Mouse (Mus musculus): ENCODE data around the gene Selenoh.
"Not testable (repeated sequence)": the region's sequence is repeated elsewhere in the genome, so short reads cannot be mapped to it uniquely, and the experiment has no call there.

Selenoh gene

GRCm38 (mm10) chr2:84670569-84670933 is at the start of gene Selenoh:
Gene Selenoh (minus strand): TSS chr2:84670770.
- peak; percentile 92 for DNase-seq

DNA sequence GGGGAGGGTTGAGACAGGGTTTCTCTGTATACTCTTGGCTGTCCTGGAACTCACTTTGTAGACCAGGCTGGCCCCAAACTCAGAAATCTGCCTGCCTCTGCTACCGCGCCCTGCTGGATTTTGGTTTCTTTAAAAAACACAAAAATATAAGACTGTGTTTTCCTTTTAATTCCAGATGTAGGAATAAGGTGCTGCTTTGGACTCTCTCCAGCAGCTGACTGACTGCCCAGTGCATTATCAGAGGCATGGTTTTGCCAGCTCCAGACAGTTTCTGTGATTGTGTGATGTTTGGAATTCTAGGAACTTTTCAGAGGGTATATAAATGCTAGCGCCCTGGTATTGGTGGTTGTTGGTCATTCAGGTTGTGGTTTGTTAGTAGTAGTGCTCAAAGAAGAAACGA is 46.8 kb upstream of the Selenoh start:
- DNase-seq: no peak

- no peak for DNase-seq
Observed at GRCm38 (mm10) chr2:84716423-84717355, 46.1 kb upstream of the Selenoh start.

- DNase-seq: peak; percentile 87
Observed at GRCm38 (mm10) chr2:84715562-84716361, 45.2 kb upstream of the Selenoh start.

GRCm38 (mm10) chr2:84714811-84715561 is 44.4 kb upstream of the Selenoh start, which contains the start of gene Zdhhc5:
Gene Zdhhc5 (minus strand): TSS chr2:84715180.
- peak; percentile 99 for DNase-seq

DNA sequence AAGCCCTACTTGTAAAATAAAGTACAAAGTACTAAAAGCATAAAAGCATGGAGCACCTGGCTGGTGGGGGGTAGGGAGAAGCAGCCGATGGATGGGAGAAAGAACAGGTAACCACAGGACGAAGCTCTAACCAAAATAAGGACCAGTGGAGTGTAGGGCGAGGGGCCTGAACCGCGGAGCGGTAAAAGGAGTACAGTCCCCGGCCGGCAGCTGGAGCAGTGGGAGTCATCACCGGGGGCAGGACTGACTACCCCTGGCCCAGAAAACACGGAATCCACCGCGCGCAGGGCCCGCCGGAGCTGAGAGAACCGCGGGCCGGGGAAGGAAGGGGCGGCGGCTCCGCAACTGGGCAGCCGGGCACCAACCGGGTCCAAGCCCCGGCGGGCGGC is 43.8 kb upstream of the Selenoh start:
- no peak for DNase-seq

DNA sequence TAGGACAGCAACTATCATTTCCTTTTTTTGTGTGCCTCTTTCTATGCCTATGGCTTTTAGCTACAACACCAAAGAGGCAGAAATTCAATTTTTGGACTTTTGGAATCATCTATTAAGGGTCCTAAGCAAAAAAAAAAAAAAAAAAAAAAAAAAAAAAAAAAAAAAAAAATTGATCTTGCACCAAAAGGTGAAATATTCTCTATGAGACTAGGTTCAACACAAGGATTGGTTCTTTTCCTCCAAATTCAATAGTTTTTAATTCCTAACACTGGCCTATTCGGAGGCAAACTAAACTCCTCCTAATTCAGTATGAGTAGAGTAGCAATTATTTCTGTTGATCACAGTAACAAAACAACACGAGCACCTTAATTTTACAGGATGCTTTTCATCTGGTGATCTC is 41.3 kb upstream of the Selenoh start:
- DNase-seq: no peak

- no peak for DNase-seq
Observed at GRCm38 (mm10) chr2:84707523-84707922, 37.0 kb upstream of the Selenoh start.

- no peak for DNase-seq
Observed at GRCm38 (mm10) chr2:84705295-84705694, 34.7 kb upstream of the Selenoh start.

GRCm38 (mm10) chr2:84704329-84704728 is 33.8 kb upstream of the Selenoh start:
- no peak for DNase-seq

DNA sequence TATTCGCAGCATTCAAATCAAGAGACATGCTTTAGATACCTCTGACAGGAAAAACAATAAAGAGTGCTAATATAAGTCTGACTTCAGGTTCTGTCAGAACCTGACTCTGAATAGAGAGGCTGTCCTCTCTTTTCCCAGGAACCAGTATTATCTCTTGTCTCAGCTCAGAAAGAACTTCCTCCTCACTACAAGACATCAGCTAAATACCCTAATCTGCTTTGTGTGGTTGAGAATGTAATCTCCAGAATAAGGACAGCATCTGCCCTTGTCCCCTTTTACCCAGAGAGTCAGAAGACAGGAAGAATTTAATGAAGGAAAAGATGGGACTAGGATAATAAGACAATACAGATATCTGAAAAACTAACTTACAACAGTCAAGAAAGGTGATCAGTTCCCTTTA is 32.9 kb upstream of the Selenoh start:
- no peak for DNase-seq

GRCm38 (mm10) chr2:84695007-84695695 is 24.6 kb upstream of the Selenoh start:
- no peak for DNase-seq

GRCm38 (mm10) chr2:84690050-84690449 is 19.5 kb upstream of the Selenoh start:
- no peak for DNase-seq

DNA sequence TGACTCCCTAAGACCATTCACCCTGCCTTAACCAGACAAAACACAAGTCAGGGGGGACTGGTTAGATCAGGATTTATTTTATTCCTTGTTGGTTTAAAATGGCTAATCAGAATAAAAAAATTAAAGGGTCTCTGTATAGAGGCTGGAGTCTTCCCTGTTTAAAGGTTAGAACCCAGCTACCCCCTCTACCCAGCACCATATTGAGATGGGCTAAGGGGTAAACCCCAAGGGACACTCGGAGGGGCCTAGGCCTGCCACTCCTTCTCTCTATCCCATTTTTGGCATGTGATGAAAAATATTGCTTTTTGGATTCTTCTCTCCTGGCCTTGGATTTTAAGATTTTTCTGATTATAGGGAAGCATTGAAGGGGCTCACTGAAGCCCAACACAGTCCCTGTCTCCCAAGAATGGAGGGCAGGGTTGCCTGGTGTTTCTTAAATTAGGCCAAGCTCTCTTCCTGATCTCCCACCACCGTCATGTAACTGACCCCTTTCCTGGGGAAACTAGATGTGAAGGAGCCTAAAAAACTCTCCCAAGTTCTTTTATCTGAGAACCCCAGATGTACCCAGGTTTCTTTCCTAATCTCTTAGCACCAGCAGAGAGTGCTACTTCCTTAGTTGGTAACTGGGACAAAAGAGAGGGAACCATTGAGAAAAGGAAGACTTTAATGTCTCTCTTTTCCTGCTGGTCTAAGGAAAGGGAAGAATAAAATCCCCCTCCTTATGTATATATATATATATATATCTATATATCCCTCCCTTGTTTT is 17.7 kb upstream of the Selenoh start:
- DNase-seq: no peak

DNA sequence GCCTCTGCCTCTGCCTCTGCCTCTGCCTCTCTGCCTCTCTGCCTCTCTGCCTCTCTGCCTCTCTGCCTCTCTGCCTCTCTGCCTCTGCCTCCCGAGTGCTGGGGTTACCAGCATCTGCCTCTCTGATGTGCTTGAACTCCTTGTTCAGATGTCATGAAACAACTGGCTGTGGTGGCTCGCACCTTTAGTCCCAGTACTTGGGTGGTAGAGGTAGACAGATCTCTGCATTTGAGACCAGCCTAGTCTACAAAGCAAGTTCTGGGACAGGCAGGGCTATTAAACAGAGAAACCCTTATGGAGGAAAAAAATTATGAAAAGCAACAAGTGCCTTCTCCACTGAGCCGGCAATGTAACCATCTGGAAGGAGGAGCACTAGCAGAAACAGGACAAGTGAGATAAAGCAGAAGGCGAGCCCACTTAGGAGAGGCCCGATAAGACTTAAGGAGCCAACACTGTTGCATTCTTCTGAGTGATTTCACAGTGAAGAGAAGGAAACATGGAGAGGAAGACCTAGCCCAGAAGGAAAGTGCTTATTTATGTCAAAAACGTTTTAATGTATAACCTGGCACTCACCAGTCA is 12.1 kb upstream of the Selenoh start:
- no peak for DNase-seq

DNA sequence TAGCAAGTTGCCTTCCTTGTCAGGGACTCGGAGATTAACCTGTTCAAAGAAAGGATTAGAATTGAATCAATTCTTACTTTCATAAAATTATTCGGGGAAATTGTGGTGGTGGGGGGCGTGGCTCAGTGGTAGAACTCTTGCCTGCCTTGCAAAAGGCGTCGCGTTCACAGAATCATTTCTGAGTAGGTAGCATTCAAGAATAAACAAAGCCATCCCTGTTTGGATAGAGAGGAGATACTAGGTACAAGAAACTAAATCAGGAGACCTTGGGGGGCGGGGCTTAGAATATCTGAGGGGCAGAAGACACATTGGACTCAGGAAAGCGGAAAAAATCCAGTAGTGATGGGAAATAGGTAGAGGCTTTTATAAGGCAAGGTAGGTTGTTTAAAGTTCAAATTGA is 8.4 kb upstream of the Selenoh start, which contains the start of gene Tmx2:
Tmx2 (minus strand) TSS at position 125 of the 400 bp plus-strand sequence.
- DNase-seq: no peak

- DNase-seq: peak; percentile 95
Observed at GRCm38 (mm10) chr2:84677968-84678880, 7.7 kb upstream of the Selenoh start, which contains the start of the genes Gm28635 and Med19. Gene Gm28635 (minus strand): TSS chr2:84678041. Gene Med19 (plus strand): TSS chr2:84678402.

DNA sequence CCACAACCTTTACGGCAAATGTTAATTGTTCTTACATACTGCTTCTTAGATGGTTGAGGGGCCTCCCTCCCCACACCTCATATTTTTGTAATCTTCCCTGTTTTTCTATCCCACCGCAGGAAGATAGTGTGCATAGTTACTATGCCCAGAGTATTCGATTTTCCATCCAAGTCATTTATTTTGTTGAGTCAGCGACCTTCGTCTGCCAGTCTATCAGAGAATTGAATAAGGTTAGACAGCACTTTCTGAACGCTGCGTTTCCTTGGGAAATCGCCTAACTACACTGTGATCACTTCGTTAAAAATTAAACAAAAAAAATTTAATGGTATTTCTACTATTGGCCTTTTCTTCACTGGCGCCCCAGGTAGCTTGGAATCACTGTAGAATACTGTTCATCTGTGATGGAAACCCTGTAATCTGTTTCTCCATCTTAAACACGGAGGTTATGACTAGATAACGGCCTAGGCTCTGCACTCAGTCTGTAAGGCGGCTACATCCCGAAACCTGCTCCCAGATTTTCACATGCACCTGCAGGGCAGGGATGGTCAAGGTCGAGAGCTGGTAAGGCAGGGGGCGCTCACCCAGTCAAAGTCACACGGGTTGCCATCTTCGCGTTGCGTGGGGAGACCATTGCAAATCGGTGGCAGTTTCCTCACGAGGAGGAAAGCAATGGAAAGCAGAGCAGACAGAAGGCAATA is 6.8 kb upstream of the Selenoh start:
- DNase-seq: no peak

GRCm38 (mm10) chr2:84671535-84671934 is 965 bp upstream of the Selenoh start:
- not testable (repeated sequence) for DNase-seq

All from kidney, postnatal 10 days (tissue).